In genomic region chr10:5571332-5571731, GRCm38 (mm10) we compare ENCODE assay signal across 19 mouse cellular contexts. TPM values are rescaled to one million over a fixed set of nuclear protein-coding genes. Genes with fewer than 3 reads are reported as not detected.
"Had no signal": no experiment of that assay in that cellular context is flagged by ENCODE, and none has a peak within 500 bp of the region (broad histone marks: within the 10 kb centered on the region; RNA-seq: fewer than 3 reads in every experiment).

No protein-coding gene starts in this region.

- H3K9me3 ChIP-seq: liver, embryonic 13.5 days; midbrain, embryonic 12.5 days; neural tube, embryonic 13.5 days; stomach, embryonic 15.5 days had no signal

- H3K27me3 ChIP-seq: liver, embryonic 13.5 days; midbrain, embryonic 12.5 days; neural tube, embryonic 13.5 days; stomach, embryonic 15.5 days had no signal

- DNase-seq: kidney, adult 2 months; layer of hippocampus, postnatal 36 days; liver, embryonic 13.5 days; lung, adult 2 months; lung, postnatal 14 days; lung, postnatal 4 days; retina, postnatal 1 day; right cerebral cortex, postnatal 25 days; spleen, adult 18-20 months; thymus, postnatal 25 days had no signal

- H3K4me1 ChIP-seq: liver, embryonic 13.5 days; midbrain, embryonic 12.5 days; neural tube, embryonic 13.5 days; stomach, embryonic 15.5 days had no signal

- H3K27ac ChIP-seq: layer of hippocampus, adult 2 months; left cerebral cortex, adult 2 months; liver, embryonic 13.5 days; midbrain, embryonic 12.5 days; neural tube, embryonic 13.5 days; stomach, embryonic 15.5 days had no signal

- H3K4me3 ChIP-seq: layer of hippocampus, adult 2 months; left cerebral cortex, adult 2 months; liver, embryonic 13.5 days; midbrain, embryonic 12.5 days; myocyte; neural tube, embryonic 13.5 days; stomach, embryonic 15.5 days had no signal

- H3K4me2 ChIP-seq: liver, embryonic 13.5 days; midbrain, embryonic 12.5 days; neural tube, embryonic 13.5 days; stomach, embryonic 15.5 days had no signal

- H3K36me3 ChIP-seq: liver, embryonic 13.5 days; midbrain, embryonic 12.5 days; neural tube, embryonic 13.5 days; stomach, embryonic 15.5 days had no signal

- H3K9ac ChIP-seq: liver, embryonic 13.5 days; midbrain, embryonic 12.5 days; neural tube, embryonic 13.5 days; stomach, embryonic 15.5 days had no signal

- ATAC-seq: intestine, postnatal 0 days; midbrain, embryonic 16.5 days had no signal

RNA-seq across cellular contexts. Expression of gene Myct1, which starts 22.2 kb away (rescaled TPM):
- total RNA-seq: monocyte, adult 5-6 weeks had no signal
- polyA plus RNA-seq: myocyte had no signal
